Mouse (Mus musculus): ENCODE data around the gene Slc9a1. TPM values are rescaled to one million over a fixed set of nuclear protein-coding genes. Genes with fewer than 3 reads are reported as not detected.

The Slc9a1 gene
- total RNA-seq, 2 experiments from 2014 or later = 59.6 to 62.8 TPM

- no peak for DNase-seq (ENCODE audit: extremely low spot score in 1 of 2, low spot score in 1 of 2)
Observed at GRCm38 (mm10) chr4:133371621-133372277, 2.2 kb downstream of the Slc9a1 start.

GRCm38 (mm10) chr4:133372278-133372665, 2.8 kb downstream of the Slc9a1 start:
- no peak for DNase-seq (ENCODE audit: extremely low spot score in 1 of 2, low spot score in 1 of 2)

GRCm38 (mm10) chr4:133374011-133374410, 4.5 kb downstream of the Slc9a1 start:
- DNase-seq (ENCODE audit: extremely low spot score in 1 of 2, low spot score in 1 of 2) = no peak

GRCm38 (mm10) chr4:133375812-133376577, 6.5 kb downstream of the Slc9a1 start:
- DNase-seq (ENCODE audit: extremely low spot score in 1 of 2, low spot score in 1 of 2) = no peak

GRCm38 (mm10) chr4:133378236-133379045, 8.9 kb downstream of the Slc9a1 start:
- DNase-seq (ENCODE audit: extremely low spot score in 1 of 2, low spot score in 1 of 2) = no peak

GRCm38 (mm10) chr4:133379046-133379347, 9.5 kb downstream of the Slc9a1 start:
- DNase-seq (ENCODE audit: extremely low spot score in 1 of 2, low spot score in 1 of 2) = no peak

- no peak for DNase-seq (ENCODE audit: extremely low spot score in 1 of 2, low spot score in 1 of 2)
Observed at GRCm38 (mm10) chr4:133379861-133380260, 10.4 kb downstream of the Slc9a1 start.

GRCm38 (mm10) chr4:133380532-133380931, 11.0 kb downstream of the Slc9a1 start:
- no peak for DNase-seq (ENCODE audit: extremely low spot score in 1 of 2, low spot score in 1 of 2)

GRCm38 (mm10) chr4:133381141-133381540, 11.6 kb downstream of the Slc9a1 start:
- DNase-seq (ENCODE audit: extremely low spot score in 1 of 2, low spot score in 1 of 2) = no peak

- DNase-seq (ENCODE audit: extremely low spot score in 1 of 2, low spot score in 1 of 2) = no peak
Observed at GRCm38 (mm10) chr4:133386061-133386797, 16.7 kb downstream of the Slc9a1 start.

- DNase-seq (ENCODE audit: extremely low spot score in 1 of 2, low spot score in 1 of 2) = no peak
Observed at GRCm38 (mm10) chr4:133387053-133387452, 17.5 kb downstream of the Slc9a1 start.

GRCm38 (mm10) chr4:133388781-133389552, 19.5 kb downstream of the Slc9a1 start:
- DNase-seq (ENCODE audit: extremely low spot score in 1 of 2, low spot score in 1 of 2) = no peak

GRCm38 (mm10) chr4:133390042-133390441, 20.5 kb downstream of the Slc9a1 start:
- no peak for DNase-seq (ENCODE audit: extremely low spot score in 1 of 2, low spot score in 1 of 2)

GRCm38 (mm10) chr4:133390585-133390984, 21.1 kb downstream of the Slc9a1 start:
- no peak for DNase-seq (ENCODE audit: extremely low spot score in 1 of 2, low spot score in 1 of 2)

- no peak for DNase-seq (ENCODE audit: extremely low spot score in 1 of 2, low spot score in 1 of 2)
Observed at GRCm38 (mm10) chr4:133391185-133392040, 21.9 kb downstream of the Slc9a1 start.

GRCm38 (mm10) chr4:133394981-133395573, 25.6 kb downstream of the Slc9a1 start:
- DNase-seq (ENCODE audit: extremely low spot score in 1 of 2, low spot score in 1 of 2) = no peak

- DNase-seq (ENCODE audit: extremely low spot score in 1 of 2, low spot score in 1 of 2) = no peak
Observed at GRCm38 (mm10) chr4:133396079-133396478, 26.6 kb downstream of the Slc9a1 start.

- no peak for DNase-seq (ENCODE audit: extremely low spot score in 1 of 2, low spot score in 1 of 2)
Observed at GRCm38 (mm10) chr4:133397299-133397698, 27.8 kb downstream of the Slc9a1 start.

GRCm38 (mm10) chr4:133397961-133398360, 28.5 kb downstream of the Slc9a1 start:
- no peak for DNase-seq (ENCODE audit: extremely low spot score in 1 of 2, low spot score in 1 of 2)

Data from layer of hippocampus, postnatal 25 days (tissue).